Mouse (Mus musculus): ENCODE measurements at regions not wholly inside any gene's neighbourhood (a gene's known extent, or its start where the extent isn't known, plus 50 kb on each side); places are given as distances from the start of the nearest gene placed in this dataset.

DNA sequence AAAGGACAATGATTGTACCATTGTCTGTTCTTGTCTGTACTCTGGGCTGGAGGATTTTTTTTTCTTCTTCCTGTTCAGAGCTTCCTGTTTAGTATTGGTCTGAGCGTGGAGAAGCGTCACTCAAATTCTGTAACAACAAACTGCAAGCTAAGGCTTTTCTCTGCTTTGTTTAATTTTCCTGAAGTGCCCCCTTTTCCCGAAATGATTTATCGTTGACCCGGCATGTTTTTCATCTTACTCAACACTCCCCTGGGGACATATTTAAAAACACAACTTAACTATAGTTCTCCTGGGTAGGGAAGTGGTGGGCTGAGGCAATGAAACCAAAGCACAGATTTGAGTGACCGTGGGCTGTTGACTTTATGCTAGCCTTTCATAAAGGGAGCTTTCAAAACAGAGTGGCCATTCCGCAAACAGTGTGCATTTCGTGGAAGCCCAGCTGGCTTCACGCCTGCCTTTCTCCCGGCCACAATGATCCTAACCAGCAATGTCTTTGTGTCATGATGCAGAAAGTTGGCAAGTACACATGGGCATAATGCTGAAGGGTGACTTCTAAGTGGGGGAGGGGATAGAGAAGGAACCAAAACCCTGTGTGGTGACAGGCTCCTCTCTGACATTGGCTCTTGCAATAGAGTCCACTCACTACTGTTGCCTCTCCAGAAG is 79.8 kb upstream of the Bmp2k start:
- H3K4me2 ChIP-seq, result 0 out of 2 replicates have a peak overlapping the region, but pooled peaks have one; percentile 9
- no peak for ATAC-seq
- peak overlapping the region; percentile 92 for H3K27ac ChIP-seq
- peak overlapping the region; percentile 67 for H3K9ac ChIP-seq
- no peaks in the 10 kb centered on the region for H3K27me3 ChIP-seq (replicated peaks)
- WGBS (ENCODE audit: insufficient replicate concordance), result 59% methylated on average over 10 of the region's 10 CpGs
- H3K36me3 ChIP-seq, result no peaks in the 10 kb centered on the region
- no peaks in the 10 kb centered on the region for H3K9me3 ChIP-seq (replicated peaks)
- peaks cover 95% of the 10 kb centered on the region for H3K4me1 ChIP-seq
- H3K4me3 ChIP-seq, result no peak overlapping the region

DNA sequence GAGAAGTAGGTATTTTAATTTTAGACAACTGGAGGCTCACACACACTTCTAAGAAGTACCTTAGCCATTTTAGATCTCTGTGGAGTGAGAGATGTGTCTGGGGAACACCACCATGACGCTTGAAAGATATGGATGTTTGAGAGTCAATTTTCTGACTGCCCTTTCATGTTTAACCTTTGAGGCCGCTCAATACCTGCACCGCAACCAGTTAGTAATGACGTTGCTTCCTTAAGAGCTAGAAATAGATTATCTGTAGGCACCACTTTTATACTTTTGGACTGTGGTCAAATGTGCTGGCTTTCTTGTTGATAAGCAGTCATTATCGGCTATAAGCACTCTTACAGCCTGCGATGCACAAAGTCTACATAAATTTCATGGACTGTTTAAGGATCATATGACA is 78.3 kb upstream of the Bmp2k start:
- Histone ChIP-seq H3K27ac (peak overlapping the region; percentile 92), H3K36me3 (no peaks in the 10 kb centered on the region), H3K9me3 (replicated peaks) (no peaks in the 10 kb centered on the region), H3K27me3 (replicated peaks) (no peaks in the 10 kb centered on the region), H3K9ac (peak overlapping the region; percentile 67), H3K4me1 (peaks cover 95% of the 10 kb centered on the region), H3K4me2 (peak overlapping the region; percentile 54), H3K4me3 (no peak overlapping the region)
- ATAC-seq, result peak; percentile 82
- WGBS (ENCODE audit: insufficient replicate concordance), result 13% methylated on average over 6 of the region's 6 CpGs

DNA sequence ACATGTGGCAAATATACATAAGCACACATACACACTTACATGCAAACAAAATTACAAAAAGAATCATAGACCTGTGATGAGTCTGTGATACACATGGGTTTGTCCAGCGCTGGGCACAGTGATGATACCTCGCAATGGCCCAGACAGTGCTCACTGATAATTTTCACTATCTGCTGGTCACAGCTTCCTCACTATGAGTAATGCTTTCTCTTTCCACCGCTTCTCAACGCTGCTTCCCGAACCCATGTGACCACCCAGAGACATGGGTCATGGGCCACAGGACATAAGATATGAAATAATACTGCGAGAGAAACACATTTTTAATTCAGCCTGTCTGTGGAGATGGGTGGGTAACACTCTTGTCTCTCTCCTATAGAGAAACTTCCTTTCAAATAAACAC is 76.5 kb upstream of the Bmp2k start:
- peaks cover 93% of the 10 kb centered on the region for H3K4me1 ChIP-seq
- no peaks in the 10 kb centered on the region for H3K36me3 ChIP-seq
- peak overlapping the region; percentile 51 for H3K4me2 ChIP-seq
- 18% methylated on average over 6 of the region's 6 CpGs for WGBS (ENCODE audit: insufficient replicate concordance)
- no peaks in the 10 kb centered on the region for H3K27me3 ChIP-seq (replicated peaks)
- peak overlapping the region; percentile 92 for H3K27ac ChIP-seq
- no peaks in the 10 kb centered on the region for H3K9me3 ChIP-seq (replicated peaks)
- H3K9ac ChIP-seq, result peak overlapping the region; percentile 64
- H3K4me3 ChIP-seq, result peak overlapping the region; percentile 18
- peak; percentile 93 for ATAC-seq

DNA sequence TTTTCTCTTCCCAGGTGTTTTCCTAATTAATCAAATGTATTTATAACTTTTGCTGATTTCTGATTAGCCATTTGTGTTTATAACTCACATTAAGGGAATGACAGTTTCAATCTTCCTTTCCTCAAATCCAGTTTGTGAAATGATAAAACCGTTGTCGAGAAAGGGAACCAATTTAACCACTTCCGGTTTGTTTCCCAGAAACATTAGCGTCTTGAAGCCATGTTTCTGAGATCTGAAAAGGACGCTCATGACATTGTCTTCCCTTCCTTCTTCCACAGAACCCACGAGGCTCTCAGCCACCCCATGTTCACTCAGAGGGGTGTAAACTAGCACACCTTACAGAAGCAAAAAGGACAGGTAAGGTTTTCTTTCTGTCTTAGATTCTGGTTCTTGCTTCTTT is 76.0 kb upstream of the Bmp2k start:
- Histone ChIP-seq H3K4me1 (peaks cover 91% of the 10 kb centered on the region), H3K27me3 (replicated peaks) (no peaks in the 10 kb centered on the region), H3K4me2 (peak overlapping the region; percentile 51), H3K4me3 (no peak overlapping the region), H3K9ac (peak overlapping the region; percentile 64), H3K9me3 (replicated peaks) (no peaks in the 10 kb centered on the region), H3K27ac (peak overlapping the region; percentile 92), H3K36me3 (no peaks in the 10 kb centered on the region)
- no peak for ATAC-seq
- WGBS (ENCODE audit: insufficient replicate concordance), result 10% methylated on average over 6 of the region's 6 CpGs

DNA sequence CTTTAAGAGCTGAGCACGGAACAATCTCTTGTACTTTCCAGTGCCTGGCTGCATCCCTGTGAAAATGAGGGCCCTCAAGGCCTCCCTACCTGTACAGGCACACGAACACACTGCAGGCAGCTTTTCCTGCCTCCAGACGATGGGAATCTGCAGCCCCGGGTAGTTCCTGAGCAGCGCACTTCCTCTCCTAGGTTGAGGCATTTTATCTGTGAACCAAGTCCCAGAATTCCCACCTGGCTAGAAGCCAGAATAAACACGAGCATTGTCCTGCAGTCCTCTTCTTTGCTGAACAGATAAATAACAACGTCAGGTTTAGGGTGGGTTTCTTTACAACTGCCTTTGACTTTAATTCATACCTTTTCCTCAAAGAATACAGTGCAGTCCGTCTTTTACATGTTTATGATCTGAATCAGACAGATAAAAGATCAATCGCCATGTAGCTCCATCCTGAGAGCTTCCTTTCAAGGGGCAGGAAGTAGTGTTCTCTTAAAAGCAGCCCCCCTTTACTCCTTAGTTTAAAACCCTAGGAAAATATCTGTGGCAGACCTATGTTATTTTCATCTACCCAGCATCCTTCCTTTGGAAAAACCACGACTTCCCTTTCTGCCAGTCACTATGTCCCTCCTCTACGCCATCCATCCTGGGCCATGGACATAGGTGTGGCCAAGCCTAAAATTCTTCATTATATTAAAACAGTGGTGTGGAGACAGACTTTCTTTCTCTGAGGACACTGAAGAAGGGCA is 75.3 kb upstream of the Bmp2k start:
- H3K27me3 ChIP-seq (replicated peaks), result no peaks in the 10 kb centered on the region
- H3K36me3 ChIP-seq, result no peaks in the 10 kb centered on the region
- H3K9me3 ChIP-seq (replicated peaks), result no peaks in the 10 kb centered on the region
- H3K4me1 ChIP-seq, result peaks cover 84% of the 10 kb centered on the region
- peak overlapping the region; percentile 51 for H3K4me2 ChIP-seq
- H3K4me3 ChIP-seq, result no peak overlapping the region
- WGBS (ENCODE audit: insufficient replicate concordance), result 26% methylated on average over 11 of the region's 11 CpGs
- peak overlapping the region; percentile 64 for H3K9ac ChIP-seq
- H3K27ac ChIP-seq, result peak overlapping the region; percentile 92
- no peak for ATAC-seq

DNA sequence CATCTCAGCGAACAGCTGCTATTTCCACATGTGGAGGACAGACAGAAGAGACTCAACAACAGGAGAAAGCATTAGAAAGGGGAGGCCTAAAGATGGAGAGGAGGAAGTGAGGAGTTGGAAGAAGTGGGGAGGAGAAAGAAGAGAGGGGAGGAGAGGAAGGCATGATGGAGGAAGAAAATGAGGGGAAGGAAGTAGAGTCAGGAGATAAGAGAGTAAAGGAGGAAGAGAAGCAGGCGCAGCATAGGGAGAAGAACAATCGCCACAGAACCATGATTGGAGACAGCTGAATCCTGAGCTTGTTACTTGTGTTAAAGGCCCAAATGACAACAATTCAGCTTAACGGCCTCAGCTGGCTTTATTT is 74.8 kb upstream of the Bmp2k start:
- no peaks in the 10 kb centered on the region for H3K9me3 ChIP-seq (replicated peaks)
- no peaks in the 10 kb centered on the region for H3K27me3 ChIP-seq (replicated peaks)
- H3K4me2 ChIP-seq, result peak overlapping the region; percentile 51; the same call in 1 of the 2 replicates
- no peak for ATAC-seq
- no peaks in the 10 kb centered on the region for H3K36me3 ChIP-seq
- 47% methylated on average over 4 of the region's 4 CpGs for WGBS (ENCODE audit: insufficient replicate concordance)
- peak overlapping the region; percentile 92 for H3K27ac ChIP-seq
- peak overlapping the region; percentile 64; the same call in 1 of the 2 replicates for H3K9ac ChIP-seq
- H3K4me3 ChIP-seq, result no peak overlapping the region
- peaks cover 79% of the 10 kb centered on the region for H3K4me1 ChIP-seq

DNA sequence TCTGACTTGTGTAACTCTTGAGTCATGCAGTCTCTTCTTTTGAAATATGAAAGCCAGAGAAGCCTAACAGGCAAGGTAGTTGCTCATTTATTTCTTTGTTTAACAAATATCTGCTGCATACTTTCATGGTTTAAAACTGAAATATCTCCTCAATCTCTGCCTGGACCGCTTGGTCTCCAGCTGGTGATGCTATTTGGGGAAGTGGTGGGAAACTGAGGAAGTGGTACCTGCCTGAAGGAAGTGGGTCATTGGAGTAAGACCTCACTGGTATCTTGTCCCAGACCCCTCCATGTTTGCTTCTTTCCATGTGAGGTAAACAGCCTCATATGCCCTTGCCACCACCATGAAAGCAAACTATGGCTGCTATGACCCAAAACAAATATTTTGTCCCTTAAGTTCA is 74.0 kb upstream of the Bmp2k start:
- no peaks in the 10 kb centered on the region for H3K9me3 ChIP-seq (replicated peaks)
- H3K9ac ChIP-seq, result 0 out of 2 replicates have a peak overlapping the region, but pooled peaks have one; percentile 64
- ATAC-seq, result no peak
- no peak overlapping the region for H3K4me3 ChIP-seq
- peaks cover 70% of the 10 kb centered on the region for H3K4me1 ChIP-seq
- 77% methylated on average over 1 of the region's 1 CpGs for WGBS (ENCODE audit: insufficient replicate concordance)
- no peak overlapping the region for H3K4me2 ChIP-seq
- H3K27me3 ChIP-seq (replicated peaks), result no peaks in the 10 kb centered on the region
- peak overlapping the region; percentile 92 for H3K27ac ChIP-seq
- no peaks in the 10 kb centered on the region for H3K36me3 ChIP-seq

DNA sequence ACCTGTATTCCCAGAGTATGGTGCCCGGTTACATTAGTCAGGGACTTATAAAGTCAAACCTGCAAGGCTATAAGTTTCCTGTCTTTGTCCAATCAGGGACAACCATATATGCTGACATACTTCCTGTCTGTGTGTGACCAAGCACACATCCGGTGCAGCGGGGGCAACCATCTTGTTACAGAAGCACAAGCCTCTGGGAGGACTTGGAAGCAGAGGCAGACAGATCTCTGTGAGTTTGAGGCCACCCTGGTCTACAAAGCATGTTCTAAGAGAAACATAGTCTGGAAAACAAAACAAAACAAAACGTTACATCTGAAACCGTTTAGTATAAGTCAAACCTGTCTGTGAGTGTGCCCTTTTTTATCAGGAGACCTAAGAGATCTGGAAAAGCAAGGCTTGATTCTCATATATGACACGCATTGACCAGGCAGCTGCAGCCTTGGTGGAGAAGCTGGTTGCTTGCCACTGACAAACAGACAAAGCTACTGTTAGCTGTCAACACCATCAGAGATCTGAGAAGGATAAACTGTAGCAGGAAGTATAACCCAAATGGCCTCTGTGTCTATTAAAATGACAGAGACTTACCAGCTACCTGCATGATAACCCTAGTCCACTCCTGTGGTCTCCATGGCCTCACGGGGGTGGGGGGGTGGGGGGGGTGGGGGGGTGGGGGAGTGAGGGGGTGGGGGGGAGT is 72.6 kb upstream of the Bmp2k start:
- peak overlapping the region; percentile 92 for H3K27ac ChIP-seq
- WGBS (ENCODE audit: insufficient replicate concordance), result 56% methylated on average over 7 of the region's 7 CpGs

DNA sequence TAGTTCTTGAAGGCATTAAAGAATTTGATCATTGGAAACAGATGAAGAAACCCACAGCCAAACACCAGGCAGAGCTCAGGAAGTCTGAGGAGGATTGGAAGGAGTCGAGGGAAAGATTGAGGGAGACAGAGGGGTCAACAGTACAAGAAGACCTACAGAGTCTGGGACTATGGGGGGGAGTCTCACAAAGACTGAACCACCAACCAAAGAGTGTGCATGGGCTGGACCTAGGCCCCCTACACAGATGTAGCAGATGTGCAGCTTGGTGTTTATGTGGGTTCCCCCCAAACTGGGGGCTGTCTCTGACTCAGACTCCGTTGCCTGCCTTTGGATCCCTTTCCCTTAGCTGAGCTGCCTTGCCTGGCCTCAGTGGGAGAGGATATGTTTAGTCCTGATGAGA is 71.5 kb upstream of the Bmp2k start:
- no peaks in the 10 kb centered on the region for H3K36me3 ChIP-seq
- H3K9me3 ChIP-seq (replicated peaks), result no peaks in the 10 kb centered on the region
- H3K9ac ChIP-seq, result peak overlapping the region; percentile 5; the same call in 1 of the 2 replicates
- 80% methylated on average over 2 of the region's 2 CpGs for WGBS (ENCODE audit: insufficient replicate concordance)
- no peak for ATAC-seq
- H3K27ac ChIP-seq, result peak overlapping the region; percentile 46
- no peak overlapping the region for H3K4me2 ChIP-seq
- no peak overlapping the region for H3K4me3 ChIP-seq
- H3K27me3 ChIP-seq (replicated peaks), result no peaks in the 10 kb centered on the region
- H3K4me1 ChIP-seq, result peaks cover 54% of the 10 kb centered on the region

More for the DNA sequence above, 72.6 kb upstream of the Bmp2k start:
- H3K4me2 ChIP-seq, result no peak overlapping the region
- H3K4me3 ChIP-seq, result no peak overlapping the region
- peaks cover 59% of the 10 kb centered on the region for H3K4me1 ChIP-seq
- H3K36me3 ChIP-seq, result no peaks in the 10 kb centered on the region
- H3K9me3 ChIP-seq (replicated peaks), result no peaks in the 10 kb centered on the region
- H3K9ac ChIP-seq, result no peak overlapping the region
- no peaks in the 10 kb centered on the region for H3K27me3 ChIP-seq (replicated peaks)
- no peak for ATAC-seq

DNA sequence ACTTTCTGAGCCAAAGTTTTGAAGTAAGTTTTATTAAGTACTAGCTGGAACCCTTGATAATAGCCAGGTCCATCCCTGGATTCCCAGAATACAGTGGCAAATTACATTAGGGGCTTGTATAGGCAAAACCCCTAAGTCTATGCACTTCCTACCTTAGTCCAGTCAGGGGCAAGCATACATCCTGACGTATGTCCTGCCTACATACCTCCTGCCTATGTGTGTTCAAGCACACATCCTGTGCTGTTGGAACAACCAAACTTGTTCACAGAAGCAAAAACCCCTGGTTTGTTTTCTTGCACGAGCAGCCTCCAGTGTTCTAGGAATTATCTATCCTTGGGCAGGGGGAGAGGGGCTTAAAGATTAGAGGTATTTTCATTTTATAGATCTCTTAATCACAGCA is 66.4 kb upstream of the Bmp2k start:
- H3K36me3 ChIP-seq, result no peaks in the 10 kb centered on the region
- H3K27ac ChIP-seq, result 0 out of 2 replicates have a peak overlapping the region, but pooled peaks have one; percentile 45
- H3K9ac ChIP-seq, result no peak overlapping the region
- H3K9me3 ChIP-seq (replicated peaks), result no peaks in the 10 kb centered on the region
- H3K27me3 ChIP-seq (replicated peaks), result no peaks in the 10 kb centered on the region
- no peak for ATAC-seq
- H3K4me2 ChIP-seq, result no peak overlapping the region
- H3K4me3 ChIP-seq, result no peak overlapping the region
- peaks cover 26% of the 10 kb centered on the region for H3K4me1 ChIP-seq
- WGBS (ENCODE audit: insufficient replicate concordance), result 50% methylated on average over 2 of the region's 2 CpGs

DNA sequence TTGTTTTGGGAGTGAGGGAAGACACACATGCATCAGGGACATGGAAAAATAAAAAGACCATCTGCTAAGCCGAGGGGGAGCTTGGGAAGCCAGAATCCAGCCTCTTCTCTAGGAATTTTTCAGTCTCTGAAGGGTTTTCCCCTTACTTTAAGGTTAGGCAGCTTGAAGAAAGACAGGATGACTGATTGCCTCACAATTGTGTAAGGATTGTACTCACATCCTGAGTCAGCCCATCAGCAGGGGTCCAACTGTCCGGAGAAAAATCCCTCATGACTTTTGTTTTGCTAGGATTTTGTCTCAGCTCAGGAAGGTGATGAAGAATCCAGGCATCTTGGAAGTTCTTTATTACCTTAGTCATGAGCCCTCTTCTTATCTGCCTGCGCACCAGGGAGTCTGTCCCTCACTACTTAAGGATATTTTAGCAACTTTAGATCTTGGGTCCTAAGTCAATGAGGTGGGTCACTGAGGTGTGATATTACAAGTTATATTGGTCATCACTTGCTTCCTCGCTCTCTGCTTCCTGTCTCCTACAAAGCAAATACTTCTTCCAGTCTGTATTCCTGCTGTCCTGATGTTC is 65.8 kb upstream of the Bmp2k start:
- Histone ChIP-seq H3K4me3 (no peak overlapping the region), H3K4me1 (peaks cover 30% of the 10 kb centered on the region), H3K4me2 (no peak overlapping the region), H3K9me3 (replicated peaks) (no peaks in the 10 kb centered on the region), H3K9ac (no peak overlapping the region; the same call in 1 of the 2 replicates), H3K36me3 (no peaks in the 10 kb centered on the region), H3K27ac (peak overlapping the region; percentile 45; the same call in 1 of the 2 replicates), H3K27me3 (replicated peaks) (no peaks in the 10 kb centered on the region)
- 58% methylated on average over 4 of the region's 4 CpGs for WGBS (ENCODE audit: insufficient replicate concordance)
- peak; percentile 61; the same call in 1 of the 2 replicates for ATAC-seq
